Mouse (Mus musculus): Measurements from ENCODE around the gene Gm13420. TPM values are rescaled to one million over a fixed set of nuclear protein-coding genes. Genes with fewer than 3 reads are reported as not detected.

Gene Gm13420
- polyA plus RNA-seq, 2 experiments = 0.38 to 0.39 TPM

- Histone ChIP-seq H3K9me3 (ENCODE audit: control insufficient read depth, low read length) (no peaks in the 10 kb centered on the region), H3K9ac (replicated peaks) (no peak overlapping the region), H3K4me2 (ENCODE audit: low read depth) (no peak overlapping the region), H3K4me1 (replicated peaks; ENCODE audit: control insufficient read depth in 2 of 2, insufficient read depth in 2 of 2, low read length in 1 of 2) (peaks cover 0 to 3% of the 10 kb centered on the region in 2 experiments; a peak in 1 of 4 replicates), H3K27ac (no peak overlapping the region), H3K27me3 (ENCODE audit: control insufficient read depth, insufficient read depth, low read length) (no peaks in the 10 kb centered on the region), H3K4me3 (ENCODE audit: insufficient read depth in 1 of 2, low read depth in 2 of 2, low read length in 2 of 2) (no peak overlapping the region), H3K36me3 (replicated peaks; ENCODE audit: control insufficient read depth, insufficient read depth, low read depth) (peaks cover 3% of the 10 kb centered on the region)
- TF ChIP-seq CTCF (IDR thresholded peaks at IDR 0.05; ENCODE audit: low read depth) = no peak
- WGBS (ENCODE audit: insufficient replicate concordance) = 67% methylated on average over 5 of the region's 5 CpGs
- ATAC-seq (ENCODE audit: insufficient read depth) (no peak), DNase-seq (ENCODE audit: low read depth in 3 of 3, low spot score in 3 of 3) (no peak)
Measured at GRCm38 (mm10) chr2:29718581-29718980, 32.9 kb downstream of the Gm13420 start.

GRCm38 (mm10) chr2:29716691-29717090 is 34.8 kb downstream of the Gm13420 start:
- H3K9me3 ChIP-seq (ENCODE audit: control insufficient read depth, low read length) = no peaks in the 10 kb centered on the region
- H3K4me3 ChIP-seq (ENCODE audit: insufficient read depth in 1 of 2, low read depth in 2 of 2, low read length in 2 of 2) = no peak overlapping the region
- 60% methylated on average over 6 of the region's 6 CpGs for WGBS (ENCODE audit: insufficient replicate concordance)
- no peaks in the 10 kb centered on the region for H3K4me1 ChIP-seq (replicated peaks; ENCODE audit: control insufficient read depth in 2 of 2, insufficient read depth in 2 of 2, low read length in 1 of 2)
- ATAC-seq (ENCODE audit: insufficient read depth) = no peak
- no peak overlapping the region for H3K4me2 ChIP-seq (ENCODE audit: low read depth)
- no peak overlapping the region for H3K9ac ChIP-seq (replicated peaks)
- no peak overlapping the region for H3K27ac ChIP-seq
- peaks cover 3% of the 10 kb centered on the region for H3K36me3 ChIP-seq (replicated peaks; ENCODE audit: control insufficient read depth, insufficient read depth, low read depth)
- no peaks in the 10 kb centered on the region for H3K27me3 ChIP-seq (ENCODE audit: control insufficient read depth, insufficient read depth, low read length)
- TF ChIP-seq EP300 (IDR thresholded peaks at IDR 0.05; ENCODE audit: low read depth) (no peak), CTCF (IDR thresholded peaks at IDR 0.05; ENCODE audit: low read depth) (no peak)
- no peak for DNase-seq (ENCODE audit: low read depth in 3 of 3, low spot score in 3 of 3)

- no peaks in the 10 kb centered on the region for H3K4me1 ChIP-seq (replicated peaks; ENCODE audit: control insufficient read depth in 2 of 2, insufficient read depth in 2 of 2, low read length in 1 of 2)
- no peak for DNase-seq (ENCODE audit: low read depth in 3 of 3, low spot score in 3 of 3)
- H3K27me3 ChIP-seq (ENCODE audit: control insufficient read depth, insufficient read depth, low read length) = no peaks in the 10 kb centered on the region
- H3K9me3 ChIP-seq (ENCODE audit: control insufficient read depth, low read length) = no peaks in the 10 kb centered on the region
- no peak for ATAC-seq (ENCODE audit: insufficient read depth)
- WGBS (ENCODE audit: insufficient replicate concordance) = 63% methylated on average over 7 of the region's 7 CpGs
- no peak for TF ChIP-seq CTCF (IDR thresholded peaks at IDR 0.05; ENCODE audit: low read depth)
- no peak for TF ChIP-seq EP300 (IDR thresholded peaks at IDR 0.05; ENCODE audit: low read depth)
- H3K4me3 ChIP-seq (ENCODE audit: insufficient read depth in 1 of 2, low read depth in 2 of 2, low read length in 2 of 2) = no peak overlapping the region
- no peak overlapping the region for H3K4me2 ChIP-seq (ENCODE audit: low read depth)
- no peak overlapping the region for H3K27ac ChIP-seq
- no peak overlapping the region for H3K9ac ChIP-seq (replicated peaks)
- H3K36me3 ChIP-seq (replicated peaks; ENCODE audit: control insufficient read depth, insufficient read depth, low read depth) = peaks cover 3% of the 10 kb centered on the region
Measured at GRCm38 (mm10) chr2:29716143-29716542, 35.3 kb downstream of the Gm13420 start.

GRCm38 (mm10) chr2:29714127-29714526 is 37.4 kb downstream of the Gm13420 start:
- TF ChIP-seq EP300 (IDR thresholded peaks at IDR 0.05; ENCODE audit: low read depth) = no peak
- TF ChIP-seq CTCF (IDR thresholded peaks at IDR 0.05; ENCODE audit: low read depth) = no peak
- peaks cover 3% of the 10 kb centered on the region for H3K36me3 ChIP-seq (replicated peaks; ENCODE audit: control insufficient read depth, insufficient read depth, low read depth)
- 80% methylated on average over 5 of the region's 5 CpGs for WGBS (ENCODE audit: insufficient replicate concordance)

GRCm38 (mm10) chr2:29713501-29713900 is 38.0 kb downstream of the Gm13420 start:
- no peak overlapping the region for H3K4me2 ChIP-seq (ENCODE audit: low read depth)
- peaks cover 3% of the 10 kb centered on the region for H3K36me3 ChIP-seq (replicated peaks; ENCODE audit: control insufficient read depth, insufficient read depth, low read depth)
- TF ChIP-seq EP300 (IDR thresholded peaks at IDR 0.05; ENCODE audit: low read depth) = no peak
- no peak for TF ChIP-seq CTCF (IDR thresholded peaks at IDR 0.05; ENCODE audit: low read depth)
- WGBS (ENCODE audit: insufficient replicate concordance) = 77% methylated on average over 1 of the region's 2 CpGs
- H3K9ac ChIP-seq (replicated peaks) = no peak overlapping the region
- DNase-seq (ENCODE audit: low read depth in 3 of 3, low spot score in 3 of 3) (no peak), ATAC-seq (ENCODE audit: insufficient read depth) (no peak)
- no peak overlapping the region for H3K4me3 ChIP-seq (ENCODE audit: insufficient read depth in 1 of 2, low read depth in 2 of 2, low read length in 2 of 2)
- no peaks in the 10 kb centered on the region for H3K4me1 ChIP-seq (replicated peaks; ENCODE audit: control insufficient read depth in 2 of 2, insufficient read depth in 2 of 2, low read length in 1 of 2)
- no peaks in the 10 kb centered on the region for H3K9me3 ChIP-seq (ENCODE audit: control insufficient read depth, low read length)
- no peak overlapping the region for H3K27ac ChIP-seq
- no peaks in the 10 kb centered on the region for H3K27me3 ChIP-seq (ENCODE audit: control insufficient read depth, insufficient read depth, low read length)

More at GRCm38 (mm10) chr2:29714127-29714526, 37.4 kb downstream of the Gm13420 start:
- H3K27me3 ChIP-seq (ENCODE audit: control insufficient read depth, insufficient read depth, low read length) = no peaks in the 10 kb centered on the region
- no peak overlapping the region for H3K4me2 ChIP-seq (ENCODE audit: low read depth)
- DNase-seq (ENCODE audit: low read depth in 3 of 3, low spot score in 3 of 3) (no peak), ATAC-seq (ENCODE audit: insufficient read depth) (no peak)
- no peak overlapping the region for H3K27ac ChIP-seq
- H3K9me3 ChIP-seq (ENCODE audit: control insufficient read depth, low read length) = no peaks in the 10 kb centered on the region
- H3K4me3 ChIP-seq (ENCODE audit: insufficient read depth in 1 of 2, low read depth in 2 of 2, low read length in 2 of 2) = no peak overlapping the region
- no peak overlapping the region for H3K9ac ChIP-seq (replicated peaks)
- no peaks in the 10 kb centered on the region for H3K4me1 ChIP-seq (replicated peaks; ENCODE audit: control insufficient read depth in 2 of 2, insufficient read depth in 2 of 2, low read length in 1 of 2)
